Comparison of ENCODE assay signal across 11 mouse cellular contexts in the genomic region with DNA sequence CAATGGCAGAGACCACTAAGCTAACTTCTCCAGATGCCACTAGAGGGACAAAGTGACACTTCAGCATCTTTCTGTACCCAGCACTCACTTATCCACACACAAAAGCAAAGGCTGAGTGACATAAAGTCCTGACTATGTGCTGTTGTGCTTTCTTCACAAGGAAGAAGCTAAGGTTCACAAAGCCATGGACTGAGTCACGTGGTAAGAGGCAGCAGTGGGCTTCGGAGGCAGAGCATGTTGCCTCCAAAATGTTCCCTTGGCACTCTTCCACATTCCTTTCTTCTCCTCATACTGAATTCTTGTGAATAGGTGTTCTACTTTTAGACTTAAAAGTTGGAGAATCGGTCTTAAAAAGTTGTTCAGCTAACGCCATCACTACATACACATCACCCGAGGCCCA. TPM values are rescaled to one million over a fixed set of nuclear protein-coding genes. Genes with fewer than 3 reads are reported as not detected.
DNase-seq lines count a peak whose midpoint lies in the region; ATAC-seq lines count a peak whose summit lies in the region.
"Had no signal": no experiment of that assay in that cellular context is flagged by ENCODE, and none has a peak within 500 bp of the region (broad histone marks: within the 10 kb centered on the region; RNA-seq: fewer than 3 reads in every experiment).

No protein-coding gene starts in this region.

- no peaks in the 10 kb centered on the region for H3K27me3 ChIP-seq in neural tube, embryonic 11.5 days (ENCODE audit: control insufficient read depth, insufficient read depth, low read length)
- H3K27me3 ChIP-seq in limb, embryonic 11.5 days (ENCODE audit: control insufficient read depth, insufficient read depth, low read length), result no peaks in the 10 kb centered on the region

- H3K4me1 ChIP-seq in neural tube, embryonic 11.5 days (ENCODE audit: control insufficient read depth, insufficient read depth, low read length), result peaks cover 18% of the 10 kb centered on the region
- H3K4me1 ChIP-seq in limb, embryonic 11.5 days (ENCODE audit: control insufficient read depth, insufficient read depth, low read length), result peaks cover 13% of the 10 kb centered on the region

- H3K9me3 ChIP-seq in neural tube, embryonic 11.5 days (ENCODE audit: control insufficient read depth, low read length), result no peaks in the 10 kb centered on the region
- H3K9me3 ChIP-seq in limb, embryonic 11.5 days (ENCODE audit: control insufficient read depth, low read length), result no peaks in the 10 kb centered on the region
- H3K9me3 ChIP-seq: megakaryocyte, embryonic 14.5 days had no signal

- peak overlapping the region; percentile 44 for H3K4me2 ChIP-seq in neural tube, embryonic 11.5 days (ENCODE audit: low read depth)
- H3K4me2 ChIP-seq in limb, embryonic 11.5 days (ENCODE audit: low read depth, severe bottlenecking), result peak overlapping the region; percentile 66

- no peak for ATAC-seq in neural tube, embryonic 11.5 days (ENCODE audit: insufficient read depth, low FRiP score, low TSS enrichment)
- ATAC-seq in limb, embryonic 11.5 days (ENCODE audit: insufficient number of reproducible peaks, low FRiP score, low TSS enrichment, low read depth), result no peak

- H3K9ac ChIP-seq in neural tube, embryonic 11.5 days (ENCODE audit: low read length), result no peak overlapping the region; the same call in 1 of the 2 replicates
- no peak overlapping the region for H3K9ac ChIP-seq in limb, embryonic 11.5 days (ENCODE audit: low read length)

- H3K27ac ChIP-seq in neural tube, embryonic 11.5 days (ENCODE audit: low read depth, low read length), result no peak overlapping the region
- no peak overlapping the region for H3K27ac ChIP-seq in limb, embryonic 11.5 days (replicated peaks; ENCODE audit: low read depth, low read length)

- no peaks in the 10 kb centered on the region for H3K36me3 ChIP-seq in neural tube, embryonic 11.5 days (ENCODE audit: control insufficient read depth, insufficient read depth, low read length)
- H3K36me3 ChIP-seq in limb, embryonic 11.5 days (ENCODE audit: control insufficient read depth, insufficient read depth, low read length), result no peaks in the 10 kb centered on the region; the same call in 1 of the 2 replicates

- WGBS in neural tube, embryonic 11.5 days, result 64% methylated on average over 5 of the region's 5 CpGs
- 59% methylated on average over 5 of the region's 5 CpGs for WGBS in limb, embryonic 11.5 days

- peak; percentile 35 for DNase-seq in cerebellum, adult 9-11 months
- DNase-seq in cerebellum, postnatal 4 days (ENCODE audit: low spot score in 2 of 2), result no peak
- no peak for DNase-seq in neural tube, embryonic 11.5 days (ENCODE audit: low spot score)
- no peak for DNase-seq in neural tube, embryonic 10.5 days (ENCODE audit: extremely low spot score, low spot score)
- no peak for DNase-seq in limb, embryonic 11.5 days (ENCODE audit: low spot score)
- no peak for DNase-seq in frontal cortex, postnatal 36 days (ENCODE audit: low spot score in 2 of 2)
- no peak for DNase-seq in kidney, postnatal 10 days
- DNase-seq in ovary, adult 18-20 months (ENCODE audit: low spot score), result no peak
- DNase-seq: adrenal gland, postnatal 14 days; kidney, postnatal 36 days had no signal

- H3K4me3 ChIP-seq in neural tube, embryonic 11.5 days (ENCODE audit: low read depth, low read length), result peak overlapping the region; percentile 40
- no peak overlapping the region for H3K4me3 ChIP-seq in limb, embryonic 11.5 days (ENCODE audit: low read depth, low read length)

RNA-seq across cellular contexts. Expression of a gene that starts 3.0 kb away (rescaled TPM):
- 161 and 175 TPM in 2 replicates for polyA plus RNA-seq in neural tube, embryonic 11.5 days (2014; fragmentation: Nextera tagmentation; extraction: Ambion mirVana)
- polyA plus RNA-seq in limb, embryonic 11.5 days (2014; fragmentation: Nextera tagmentation; extraction: Ambion mirVana), result 69.7 and 73.9 TPM in 2 replicates
